Mouse (Mus musculus): ENCODE measurements around the gene Gpc4.

The Gpc4 gene

DNA sequence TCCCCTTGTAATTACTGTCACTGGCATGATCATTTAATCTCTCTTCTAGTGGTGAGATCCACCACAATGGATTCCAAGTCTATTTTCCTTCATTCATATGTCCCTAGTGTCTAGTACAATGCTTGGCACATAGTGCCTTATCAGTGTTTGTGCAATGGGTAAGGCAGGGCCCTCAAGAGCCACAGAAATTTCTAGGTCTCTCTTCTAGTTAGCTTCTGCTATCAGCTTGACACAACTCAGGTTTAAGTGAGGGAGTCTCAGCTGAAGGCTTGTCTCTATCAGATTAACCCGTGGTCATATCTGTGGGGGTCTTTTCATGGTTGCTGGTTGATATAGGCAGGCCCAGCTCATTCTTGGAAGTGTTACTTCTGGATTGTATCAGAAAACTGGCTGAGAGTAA lies 125.2 kb downstream of the Gpc4 start:
- DNase-seq (ENCODE audit: inconsistent age in 2 of 2, low spot score in 1 of 2): no peak

DNA sequence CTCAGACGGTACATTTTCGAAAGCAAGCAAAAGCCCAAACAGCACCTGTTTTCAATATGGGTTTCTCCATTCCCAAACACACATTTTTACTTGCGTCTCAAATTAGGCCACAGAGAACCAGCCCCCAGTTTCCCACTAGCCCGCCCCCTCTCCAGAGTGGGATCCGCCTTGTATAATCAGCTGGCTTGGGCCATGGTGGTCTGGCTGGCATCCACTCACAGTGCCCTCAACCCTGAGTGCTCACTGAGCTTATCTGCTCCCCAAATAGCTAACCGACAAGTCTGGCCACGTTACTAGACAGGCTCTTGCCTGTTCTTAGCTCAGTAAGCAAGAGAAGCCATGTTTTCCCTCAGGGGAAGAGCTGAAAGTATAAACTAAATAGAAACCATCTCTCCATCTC lies 134.9 kb downstream of the Gpc4 start:
- DNase-seq (ENCODE audit: inconsistent age in 2 of 2, low spot score in 1 of 2): no peak

DNA sequence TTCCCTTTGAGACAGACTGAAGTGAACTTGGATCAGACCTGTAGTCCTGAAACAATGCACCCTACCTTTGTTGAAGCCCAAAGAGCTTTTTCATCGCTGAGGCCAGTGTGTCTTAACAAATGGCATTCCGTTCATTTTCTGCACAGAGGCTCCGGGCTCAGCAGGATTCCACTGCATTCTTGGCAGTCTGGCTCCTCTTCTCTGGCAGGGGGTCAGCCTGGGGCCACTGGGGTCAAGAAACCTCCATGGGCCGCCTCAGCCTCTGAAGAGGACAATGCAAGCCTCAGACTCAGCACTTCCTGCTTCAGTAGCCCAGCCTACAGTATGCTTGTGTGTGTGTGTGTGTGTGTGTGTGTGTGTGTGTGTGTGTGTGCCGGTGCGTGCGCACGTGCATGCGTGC lies 147.4 kb downstream of the Gpc4 start:
- DNase-seq (ENCODE audit: inconsistent age in 2 of 2, low spot score in 1 of 2): peak; percentile 9 to 44

Data from adrenal gland, adult (tissue).